Mouse (Mus musculus): ENCODE data around the gene Gm21616.
"Not testable (repeated sequence)": the region's sequence is repeated elsewhere in the genome, so short reads cannot be mapped to it uniquely, and the experiment has no call there.

Gene Gm21616

GRCm38 (mm10) chrX:125435242-125435641 is at the start of gene Gm21616:
Gene Gm21616, plus strand, starts transcription at chrX:125435542.
- not testable (repeated sequence) for DNase-seq (ENCODE audit: low read depth, low spot score)
